Mouse (Mus musculus): ENCODE measurements around the gene Snx13. TPM values are rescaled to one million over a fixed set of nuclear protein-coding genes. Genes with fewer than 3 reads are reported as not detected.

Snx13 gene
- 40.6 TPM for polyA plus RNA-seq (2014; fragmentation: Illumina TruSeq; extraction: RNeasy Lipid Tissue Mini Kit (QIAGEN cat#74804); ENCODE audit: low read depth, low replicate concordance)

GRCm38 (mm10) chr12:35046999-35047319, at the start of gene Snx13:
TSS of gene Snx13 (plus strand) at chr12:35047186.

Other genes with a start within 250 kb of the Snx13 start
- 20.9 TPM for gene Hdac9, start 130.1 kb upstream of the Snx13 start, polyA plus RNA-seq (2014; fragmentation: Illumina TruSeq; extraction: RNeasy Lipid Tissue Mini Kit (QIAGEN cat#74804); ENCODE audit: low read depth, low replicate concordance)
- not detected for gene Prps1l1, start 62.4 kb upstream of the Snx13 start, polyA plus RNA-seq (2014; fragmentation: Illumina TruSeq; extraction: RNeasy Lipid Tissue Mini Kit (QIAGEN cat#74804); ENCODE audit: low read depth, low replicate concordance)

All from heart, adult 10 weeks (tissue).